Mouse (Mus musculus): ENCODE measurements around the gene Ptrh2. TPM values are rescaled to one million over a fixed set of nuclear protein-coding genes. Genes with fewer than 3 reads are reported as not detected.

Ptrh2 gene
- polyA plus RNA-seq, 1 experiment = 6.0 TPM

- no peaks in the 10 kb centered on the region; the same call in 1 of the 2 replicates for H3K4me1 ChIP-seq (ENCODE audit: control insufficient read depth, insufficient read depth, low read length)
- H3K27me3 ChIP-seq (replicated peaks; ENCODE audit: control insufficient read depth, insufficient read depth, low read length) = no peaks in the 10 kb centered on the region
- peaks cover 2% of the 10 kb centered on the region for H3K36me3 ChIP-seq (ENCODE audit: control insufficient read depth, insufficient read depth, low read length)
- TF ChIP-seq CTCF (conservative IDR thresholded peaks at IDR 0.05; ENCODE audit: insufficient read depth, insufficient read length, low read depth, low read length) (no peak), POLR2A (IDR thresholded peaks at IDR 0.05; ENCODE audit: low read depth, low read length) (no peak)
- peak; percentile 17 for DNase-seq
- 19% methylated on average over 1 of the region's 1 CpGs for WGBS
- H3K4me3 ChIP-seq (ENCODE audit: insufficient read depth, low read depth, low read length) = no peak overlapping the region
- H3K27ac ChIP-seq (ENCODE audit: insufficient read depth, low read depth, low read length) = no peak overlapping the region
Measured at GRCm38 (mm10) chr11:86655671-86656070, 28.1 kb upstream of the Ptrh2 start.

GRCm38 (mm10) chr11:86656849-86657567, 26.8 kb upstream of the Ptrh2 start:
- no peak overlapping the region for H3K4me3 ChIP-seq (ENCODE audit: insufficient read depth, low read depth, low read length)
- peaks cover 5% of the 10 kb centered on the region for H3K36me3 ChIP-seq (ENCODE audit: control insufficient read depth, insufficient read depth, low read length)
- WGBS = 78% methylated on average over 4 of the region's 4 CpGs
- no peaks in the 10 kb centered on the region; the same call in 1 of the 2 replicates for H3K4me1 ChIP-seq (ENCODE audit: control insufficient read depth, insufficient read depth, low read length)
- no peak for TF ChIP-seq POLR2A (IDR thresholded peaks at IDR 0.05; ENCODE audit: low read depth, low read length)
- DNase-seq = no peak
- H3K27ac ChIP-seq (ENCODE audit: insufficient read depth, low read depth, low read length) = no peak overlapping the region
- no peaks in the 10 kb centered on the region for H3K27me3 ChIP-seq (replicated peaks; ENCODE audit: control insufficient read depth, insufficient read depth, low read length)

GRCm38 (mm10) chr11:86657863-86658262, 25.9 kb upstream of the Ptrh2 start:
- Histone ChIP-seq H3K4me1 (ENCODE audit: control insufficient read depth, insufficient read depth, low read length) (no peaks in the 10 kb centered on the region; the same call in 1 of the 2 replicates), H3K27ac (ENCODE audit: insufficient read depth, low read depth, low read length) (no peak overlapping the region), H3K4me3 (ENCODE audit: insufficient read depth, low read depth, low read length) (no peak overlapping the region), H3K27me3 (replicated peaks; ENCODE audit: control insufficient read depth, insufficient read depth, low read length) (no peaks in the 10 kb centered on the region), H3K36me3 (ENCODE audit: control insufficient read depth, insufficient read depth, low read length) (peaks cover 5% of the 10 kb centered on the region)
- DNase-seq = no peak
- TF ChIP-seq CTCF (conservative IDR thresholded peaks at IDR 0.05; ENCODE audit: insufficient read depth, insufficient read length, low read depth, low read length) = no peak
- no peak for TF ChIP-seq POLR2A (IDR thresholded peaks at IDR 0.05; ENCODE audit: low read depth, low read length)

- no peak for TF ChIP-seq POLR2A (IDR thresholded peaks at IDR 0.05; ENCODE audit: low read depth, low read length)
- no peak for DNase-seq
- Histone ChIP-seq H3K27ac (ENCODE audit: insufficient read depth, low read depth, low read length) (no peak overlapping the region), H3K4me3 (ENCODE audit: insufficient read depth, low read depth, low read length) (no peak overlapping the region), H3K36me3 (ENCODE audit: control insufficient read depth, insufficient read depth, low read length) (peaks cover 8% of the 10 kb centered on the region), H3K4me1 (ENCODE audit: control insufficient read depth, insufficient read depth, low read length) (no peaks in the 10 kb centered on the region; the same call in 1 of the 2 replicates), H3K27me3 (replicated peaks; ENCODE audit: control insufficient read depth, insufficient read depth, low read length) (no peaks in the 10 kb centered on the region)
- 92% methylated on average over 8 of the region's 8 CpGs for WGBS
Measured at GRCm38 (mm10) chr11:86662986-86663895, 20.5 kb upstream of the Ptrh2 start.

GRCm38 (mm10) chr11:86663977-86664376, 19.8 kb upstream of the Ptrh2 start:
- Histone ChIP-seq H3K27ac (ENCODE audit: insufficient read depth, low read depth, low read length) (no peak overlapping the region), H3K4me3 (ENCODE audit: insufficient read depth, low read depth, low read length) (no peak overlapping the region), H3K36me3 (ENCODE audit: control insufficient read depth, insufficient read depth, low read length) (peaks cover 8% of the 10 kb centered on the region), H3K27me3 (replicated peaks; ENCODE audit: control insufficient read depth, insufficient read depth, low read length) (no peaks in the 10 kb centered on the region), H3K4me1 (ENCODE audit: control insufficient read depth, insufficient read depth, low read length) (no peaks in the 10 kb centered on the region; the same call in 1 of the 2 replicates)
- no peak for DNase-seq
- TF ChIP-seq POLR2A (IDR thresholded peaks at IDR 0.05; ENCODE audit: low read depth, low read length) (no peak), CTCF (conservative IDR thresholded peaks at IDR 0.05; ENCODE audit: insufficient read depth, insufficient read length, low read depth, low read length) (no peak)

GRCm38 (mm10) chr11:86664406-86664805, 19.4 kb upstream of the Ptrh2 start:
- Histone ChIP-seq H3K27me3 (replicated peaks; ENCODE audit: control insufficient read depth, insufficient read depth, low read length) (no peaks in the 10 kb centered on the region), H3K4me1 (ENCODE audit: control insufficient read depth, insufficient read depth, low read length) (no peaks in the 10 kb centered on the region; the same call in 1 of the 2 replicates), H3K36me3 (ENCODE audit: control insufficient read depth, insufficient read depth, low read length) (peaks cover 8% of the 10 kb centered on the region), H3K27ac (ENCODE audit: insufficient read depth, low read depth, low read length) (no peak overlapping the region), H3K4me3 (ENCODE audit: insufficient read depth, low read depth, low read length) (no peak overlapping the region)
- no peak for TF ChIP-seq POLR2A (IDR thresholded peaks at IDR 0.05; ENCODE audit: low read depth, low read length)
- TF ChIP-seq CTCF (conservative IDR thresholded peaks at IDR 0.05; ENCODE audit: insufficient read depth, insufficient read length, low read depth, low read length) = no peak
- DNase-seq = no peak
- 91% methylated on average over 3 of the region's 3 CpGs for WGBS

GRCm38 (mm10) chr11:86667553-86667952, 16.2 kb upstream of the Ptrh2 start:
- no peak overlapping the region for H3K4me3 ChIP-seq (ENCODE audit: insufficient read depth, low read depth, low read length)
- no peak for DNase-seq
- no peak for TF ChIP-seq CTCF (conservative IDR thresholded peaks at IDR 0.05; ENCODE audit: insufficient read depth, insufficient read length, low read depth, low read length)
- no peak for TF ChIP-seq POLR2A (IDR thresholded peaks at IDR 0.05; ENCODE audit: low read depth, low read length)
- 95% methylated on average over 2 of the region's 2 CpGs for WGBS
- no peaks in the 10 kb centered on the region; the same call in 1 of the 2 replicates for H3K4me1 ChIP-seq (ENCODE audit: control insufficient read depth, insufficient read depth, low read length)
- peaks cover 5% of the 10 kb centered on the region for H3K36me3 ChIP-seq (ENCODE audit: control insufficient read depth, insufficient read depth, low read length)
- no peak overlapping the region for H3K27ac ChIP-seq (ENCODE audit: insufficient read depth, low read depth, low read length)
- no peaks in the 10 kb centered on the region for H3K27me3 ChIP-seq (replicated peaks; ENCODE audit: control insufficient read depth, insufficient read depth, low read length)

Measured in kidney, adult 2 months (tissue).